Mouse (Mus musculus): ENCODE measurements around the gene Lrrc4. TPM values are rescaled to one million over a fixed set of nuclear protein-coding genes. Genes with fewer than 3 reads are reported as not detected.
A peak's percentile ranks its signal among the peaks of the same experiment; 100 is the strongest.

Gene Lrrc4
- polyA plus RNA-seq, 2 experiments: 0.61 to 0.99 TPM

GRCm38 (mm10) chr6:28860922-28861321 lies 29.4 kb upstream of the Lrrc4 start:
- Histone ChIP-seq H3K4me2 (replicated peaks; ENCODE audit: low read depth, low read length, severe bottlenecking) (no peak overlapping the region), H3K27ac (replicated peaks; ENCODE audit: low read depth, low read length) (no peak overlapping the region), H3K27me3 (ENCODE audit: control insufficient read depth, insufficient read depth, low read length) (no peaks in the 10 kb centered on the region), H3K4me1 (ENCODE audit: control insufficient read depth, insufficient read depth, low read length) (peaks cover 17% of the 10 kb centered on the region), H3K9ac (ENCODE audit: low read depth, low read length, severe bottlenecking) (no peak overlapping the region), H3K9me3 (ENCODE audit: control insufficient read depth, low read length) (no peaks in the 10 kb centered on the region), H3K4me3 (replicated peaks; ENCODE audit: low read length) (no peak overlapping the region), H3K36me3 (ENCODE audit: control insufficient read depth, insufficient read depth, low read length) (no peaks in the 10 kb centered on the region)
- WGBS: 14% methylated on average over 2 of the region's 2 CpGs
- ATAC-seq (ENCODE audit: low FRiP score, low read depth) (no peak), DNase-seq (ENCODE audit: low spot score) (no peak)
- no peak for TF ChIP-seq POLR2A (IDR thresholded peaks at IDR 0.05; ENCODE audit: borderline replicate concordance, extremely low read depth, insufficient read depth, insufficient read length)

- Histone ChIP-seq H3K4me2 (replicated peaks; ENCODE audit: low read depth, low read length, severe bottlenecking) (no peak overlapping the region), H3K36me3 (ENCODE audit: control insufficient read depth, insufficient read depth, low read length) (no peaks in the 10 kb centered on the region), H3K27ac (replicated peaks; ENCODE audit: low read depth, low read length) (no peak overlapping the region), H3K9ac (ENCODE audit: low read depth, low read length, severe bottlenecking) (no peak overlapping the region), H3K4me1 (ENCODE audit: control insufficient read depth, insufficient read depth, low read length) (peaks cover 20% of the 10 kb centered on the region), H3K9me3 (ENCODE audit: control insufficient read depth, low read length) (no peaks in the 10 kb centered on the region), H3K4me3 (replicated peaks; ENCODE audit: low read length) (no peak overlapping the region), H3K27me3 (ENCODE audit: control insufficient read depth, insufficient read depth, low read length) (no peaks in the 10 kb centered on the region)
- no peak for ATAC-seq (ENCODE audit: low FRiP score, low read depth)
- WGBS: 29% methylated on average over 2 of the region's 2 CpGs
- no peak for TF ChIP-seq POLR2A (IDR thresholded peaks at IDR 0.05; ENCODE audit: borderline replicate concordance, extremely low read depth, insufficient read depth, insufficient read length)
- no peak for DNase-seq (ENCODE audit: low spot score)
Observed at GRCm38 (mm10) chr6:28860450-28860849, 28.9 kb upstream of the Lrrc4 start.

GRCm38 (mm10) chr6:28859094-28859493 lies 27.5 kb upstream of the Lrrc4 start:
- no peaks in the 10 kb centered on the region for H3K9me3 ChIP-seq (ENCODE audit: control insufficient read depth, low read length)
- DNase-seq (ENCODE audit: low spot score) (no peak), ATAC-seq (ENCODE audit: low FRiP score, low read depth) (no peak)
- no peaks in the 10 kb centered on the region for H3K36me3 ChIP-seq (ENCODE audit: control insufficient read depth, insufficient read depth, low read length)
- no peak for TF ChIP-seq POLR2A (IDR thresholded peaks at IDR 0.05; ENCODE audit: borderline replicate concordance, extremely low read depth, insufficient read depth, insufficient read length)
- no peak overlapping the region for H3K27ac ChIP-seq (replicated peaks; ENCODE audit: low read depth, low read length)
- H3K4me1 ChIP-seq (ENCODE audit: control insufficient read depth, insufficient read depth, low read length): peaks cover 26% of the 10 kb centered on the region
- 80% methylated on average over 2 of the region's 2 CpGs for WGBS
- H3K9ac ChIP-seq (ENCODE audit: low read depth, low read length, severe bottlenecking): no peak overlapping the region
- H3K4me3 ChIP-seq (replicated peaks; ENCODE audit: low read length): no peak overlapping the region
- no peaks in the 10 kb centered on the region for H3K27me3 ChIP-seq (ENCODE audit: control insufficient read depth, insufficient read depth, low read length)
- no peak overlapping the region for H3K4me2 ChIP-seq (replicated peaks; ENCODE audit: low read depth, low read length, severe bottlenecking)

GRCm38 (mm10) chr6:28857198-28858180 lies 25.9 kb upstream of the Lrrc4 start:
- H3K36me3 ChIP-seq (ENCODE audit: control insufficient read depth, insufficient read depth, low read length): no peaks in the 10 kb centered on the region
- no peak overlapping the region for H3K27ac ChIP-seq (replicated peaks; ENCODE audit: low read depth, low read length)
- DNase-seq (ENCODE audit: low spot score): peak; percentile 45
- H3K4me2 ChIP-seq (replicated peaks; ENCODE audit: low read depth, low read length, severe bottlenecking): no peak overlapping the region
- no peak for TF ChIP-seq POLR2A (IDR thresholded peaks at IDR 0.05; ENCODE audit: borderline replicate concordance, extremely low read depth, insufficient read depth, insufficient read length)
- no peak overlapping the region for H3K4me3 ChIP-seq (replicated peaks; ENCODE audit: low read length)
- 75% methylated on average over 2 of the region's 2 CpGs for WGBS
- no peaks in the 10 kb centered on the region for H3K27me3 ChIP-seq (ENCODE audit: control insufficient read depth, insufficient read depth, low read length)
- H3K4me1 ChIP-seq (ENCODE audit: control insufficient read depth, insufficient read depth, low read length): peaks cover 39% of the 10 kb centered on the region
- no peaks in the 10 kb centered on the region for H3K9me3 ChIP-seq (ENCODE audit: control insufficient read depth, low read length)
- no peak for ATAC-seq (ENCODE audit: low FRiP score, low read depth)
- no peak overlapping the region for H3K9ac ChIP-seq (ENCODE audit: low read depth, low read length, severe bottlenecking)

GRCm38 (mm10) chr6:28856789-28857188 lies 25.2 kb upstream of the Lrrc4 start:
- WGBS: 80% methylated on average over 4 of the region's 4 CpGs
- no peak for ATAC-seq (ENCODE audit: low FRiP score, low read depth)

More at GRCm38 (mm10) chr6:28856789-28857188, 25.2 kb upstream of the Lrrc4 start:
- H3K4me3 ChIP-seq (replicated peaks; ENCODE audit: low read length): no peak overlapping the region
- TF ChIP-seq POLR2A (IDR thresholded peaks at IDR 0.05; ENCODE audit: borderline replicate concordance, extremely low read depth, insufficient read depth, insufficient read length): no peak
- no peaks in the 10 kb centered on the region for H3K27me3 ChIP-seq (ENCODE audit: control insufficient read depth, insufficient read depth, low read length)
- no peak overlapping the region for H3K27ac ChIP-seq (replicated peaks; ENCODE audit: low read depth, low read length)
- no peak for DNase-seq (ENCODE audit: low spot score)
- H3K36me3 ChIP-seq (ENCODE audit: control insufficient read depth, insufficient read depth, low read length): no peaks in the 10 kb centered on the region
- H3K4me2 ChIP-seq (replicated peaks; ENCODE audit: low read depth, low read length, severe bottlenecking): no peak overlapping the region
- H3K9ac ChIP-seq (ENCODE audit: low read depth, low read length, severe bottlenecking): no peak overlapping the region
- H3K9me3 ChIP-seq (ENCODE audit: control insufficient read depth, low read length): no peaks in the 10 kb centered on the region
- peaks cover 42% of the 10 kb centered on the region for H3K4me1 ChIP-seq (ENCODE audit: control insufficient read depth, insufficient read depth, low read length)

Data from limb, embryonic 14.5 days (tissue).